Mouse (Mus musculus) frontal cortex, adult (tissue): ENCODE measurements at regions not wholly inside any gene's neighbourhood (a gene's known extent, or its start where the extent isn't known, plus 50 kb on each side); places are given as distances from the start of the nearest gene placed in this dataset.
"Not testable (repeated sequence)": the region's sequence is repeated elsewhere in the genome, so short reads cannot be mapped to it uniquely, and the experiment has no call there.

Source experiments
- ATAC-seq: cut with Nextera tagmentation; 2 replicates; pipeline ENCODE4 v1.9.2; 2017; ENCODE audit warnings: mild to moderate bottlenecking, moderate library complexity, mixed read lengths; ENCODE audit not compliant: low TSS enrichment

GRCm38 (mm10) chr2:18453426-18453825 lies 60.8 kb upstream of the Dnajc1 start:
- not testable (repeated sequence) for ATAC-seq

GRCm38 (mm10) chr2:18445809-18446208 lies 53.2 kb upstream of the Dnajc1 start:
- ATAC-seq: no peak
